26 mouse cellular contexts compared by ENCODE assay signal in the genomic region with DNA sequence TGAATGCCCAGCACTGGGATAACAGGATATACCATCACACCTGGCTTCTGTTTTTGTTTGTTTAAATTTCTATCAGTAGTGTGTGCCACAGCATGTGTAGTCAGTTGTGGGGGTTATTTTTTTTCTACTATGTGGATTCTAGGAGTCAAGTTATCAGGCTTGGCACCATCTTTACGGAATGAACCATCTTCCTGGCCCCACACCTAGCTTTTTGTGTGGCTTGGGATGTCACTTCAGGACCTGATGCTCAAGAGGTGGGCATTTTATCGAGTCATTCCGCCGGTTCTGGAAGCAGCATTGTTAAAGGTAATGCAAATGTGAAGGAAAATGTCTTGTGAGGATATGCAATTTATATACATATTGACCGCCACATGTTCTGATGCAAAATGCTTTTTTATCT. TPM values are rescaled to one million over a fixed set of nuclear protein-coding genes. Genes with fewer than 3 reads are reported as not detected.
"Had no signal": no experiment of that assay in that cellular context is flagged by ENCODE, and none has a peak within 500 bp of the region (broad histone marks: within the 10 kb centered on the region; RNA-seq: fewer than 3 reads in every experiment).

No protein-coding gene starts in this region.

- H3K9ac ChIP-seq: hindbrain, embryonic 12.5 days; hindbrain, embryonic 14.5 days; limb, embryonic 12.5 days; limb, embryonic 15.5 days; liver, embryonic 13.5 days; liver, embryonic 15.5 days had no signal

- H3K4me3 ChIP-seq: gastrocnemius, adult 2 months; hindbrain, embryonic 10.5 days; hindbrain, embryonic 12.5 days; limb, embryonic 12.5 days; limb, embryonic 15.5 days; liver, embryonic 13.5 days; liver, embryonic 15.5 days had no signal

- H3K27ac ChIP-seq: gastrocnemius, adult 2 months; hindbrain, embryonic 10.5 days; hindbrain, embryonic 12.5 days; hindbrain, embryonic 14.5 days; limb, embryonic 12.5 days; limb, embryonic 15.5 days; liver, embryonic 13.5 days; liver, embryonic 15.5 days had no signal

- ATAC-seq: forebrain, embryonic 16.5 days; hindbrain, embryonic 16.5 days; inflammation-experienced regulatory T-cells, adult 6 months; intestine, embryonic 16.5 days had no signal

- DNase-seq: gastrocnemius, adult 2 months; gastrocnemius, postnatal 10 days; gastrocnemius, postnatal 25 days; heart, postnatal 10 days; heart, postnatal 4 days; kidney, adult 18-20 months; kidney, adult 8-10 months; kidney, postnatal 14 days; kidney, postnatal 36 days; layer of hippocampus, adult 9-11 months; layer of hippocampus, postnatal 36 days; left cerebral cortex, postnatal 4 days; liver, embryonic 13.5 days had no signal

- H3K4me2 ChIP-seq: heart, embryonic 11.5 days; hindbrain, embryonic 12.5 days; hindbrain, embryonic 14.5 days; limb, embryonic 12.5 days; limb, embryonic 15.5 days; liver, embryonic 11.5 days; liver, embryonic 13.5 days; liver, embryonic 15.5 days had no signal

- H3K9me3 ChIP-seq: hindbrain, embryonic 10.5 days; hindbrain, embryonic 12.5 days; limb, embryonic 12.5 days; limb, embryonic 15.5 days; liver, embryonic 13.5 days; liver, embryonic 15.5 days had no signal

- H3K27me3 ChIP-seq: hindbrain, embryonic 12.5 days; limb, embryonic 12.5 days; limb, embryonic 15.5 days; liver, embryonic 13.5 days had no signal

RNA-seq across cellular contexts. Expression of gene Dchs1, which starts 18.7 kb away (rescaled TPM):
- total RNA-seq: granulocyte monocyte progenitor cell, adult 5-6 weeks had no signal
